Mouse (Mus musculus) heart, postnatal 0 days (tissue): Measurements from ENCODE around the gene Pbx3.

ENCODE experiments used
- CTCF ChIP-seq: IDR thresholded peaks from 2 replicates; pipeline ENCODE4 v1.5.1; 2016; ENCODE audit warnings: antibody characterized with exemption, control low read depth, low read depth
- EP300 ChIP-seq: IDR thresholded peaks from 2 replicates; pipeline ENCODE4 v1.6.1; 2016; ENCODE audit warnings: antibody characterized with exemption, low read depth

GRCm38 (mm10) chr2:34127871-34128270 is 245.1 kb downstream of the Pbx3 start:
- TF ChIP-seq CTCF (no peak), EP300 (no peak)
